Mouse (Mus musculus) 3134 (cell line): ENCODE results near the gene Naxd.
"Not testable (repeated sequence)": the region's sequence is repeated elsewhere in the genome, so short reads cannot be mapped to it uniquely, and the experiment has no call there.

Experiments used
- DNase-seq: peaks from one replicate; pipeline ENCODE4 v3.0.0-alpha.2; 2011; ENCODE audit warnings: low spot score; ENCODE audit not compliant: insufficient read length; ENCODE audit errors: extremely low read depth

Gene Naxd

DNA sequence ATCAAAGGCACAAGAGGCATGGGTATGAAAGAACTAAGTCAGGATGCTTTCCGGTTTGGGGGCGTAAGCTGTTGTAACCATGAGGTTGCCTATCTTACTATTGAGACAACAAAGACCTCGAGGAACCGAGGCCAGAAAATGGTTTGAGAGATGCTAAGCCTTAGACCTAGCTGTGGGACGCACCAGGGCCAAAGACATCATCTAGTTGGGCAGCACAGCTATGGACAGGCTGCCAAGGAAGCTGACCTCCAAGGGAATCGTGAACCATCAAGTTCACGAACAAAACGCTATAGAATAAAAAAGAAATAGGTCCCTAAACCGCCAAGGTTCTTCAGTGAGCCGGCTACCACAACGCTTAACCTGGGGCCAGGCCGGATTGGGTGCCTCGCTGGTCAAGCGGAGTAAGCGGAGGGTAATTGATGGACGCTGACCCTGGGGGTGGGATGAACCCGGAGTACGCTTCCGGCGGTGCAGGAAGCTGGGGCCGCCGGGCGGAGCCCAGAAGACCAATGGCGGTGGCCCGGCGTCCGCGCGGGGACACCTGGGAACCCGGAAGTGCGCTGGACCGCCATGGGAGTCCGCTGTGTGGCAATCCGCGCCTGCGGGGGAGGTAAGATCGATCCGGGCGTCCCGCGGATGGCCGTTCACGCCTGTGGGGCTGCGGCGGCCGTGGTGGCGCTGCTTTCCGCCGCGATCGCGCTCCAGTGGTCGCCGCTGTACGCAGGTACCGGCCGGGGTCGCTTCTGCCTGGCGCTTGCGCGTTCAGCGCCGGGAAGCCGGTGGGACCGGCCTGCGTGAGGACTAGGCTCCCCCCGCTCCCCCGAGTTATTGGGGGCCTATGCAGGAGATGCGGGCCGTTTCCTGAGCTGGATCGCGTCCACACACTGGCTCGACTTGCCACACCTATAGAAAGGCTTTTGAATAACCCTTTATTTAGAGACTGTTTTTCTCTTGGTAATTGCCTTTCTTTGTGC, at the start of gene Naxd:
Naxd (plus strand) TSS at position 490 of the 974 bp plus-strand sequence.
- DNase-seq: peak; percentile 93

- no peak for DNase-seq
These were observed 49.3 kb upstream of the Naxd start for GRCm38 (mm10) chr8:11447910-11448570.

GRCm38 (mm10) chr8:11450184-11451113, 46.9 kb upstream of the Naxd start:
- DNase-seq: no peak

DNA sequence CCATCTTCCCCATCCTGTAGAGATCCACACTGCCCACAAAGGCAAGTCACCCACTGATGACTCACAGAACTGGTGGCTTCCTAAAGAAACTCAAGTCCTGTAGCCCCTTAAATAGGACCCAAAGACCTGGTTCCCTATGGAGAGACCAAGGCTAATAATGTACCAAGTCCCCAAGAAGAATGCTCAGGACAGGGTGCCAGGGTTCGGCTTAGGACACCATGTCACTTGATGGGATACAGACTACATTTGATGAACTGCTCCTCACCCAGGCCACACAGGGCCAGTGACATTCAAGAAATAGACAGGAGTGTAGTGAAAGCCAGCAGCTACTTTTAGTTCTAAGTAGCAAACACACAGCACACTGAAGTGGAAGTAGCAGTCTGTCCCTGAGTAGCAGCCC, 45.2 kb upstream of the Naxd start:
- DNase-seq: no peak

GRCm38 (mm10) chr8:11452559-11452958, 44.7 kb upstream of the Naxd start:
- DNase-seq: no peak

DNA sequence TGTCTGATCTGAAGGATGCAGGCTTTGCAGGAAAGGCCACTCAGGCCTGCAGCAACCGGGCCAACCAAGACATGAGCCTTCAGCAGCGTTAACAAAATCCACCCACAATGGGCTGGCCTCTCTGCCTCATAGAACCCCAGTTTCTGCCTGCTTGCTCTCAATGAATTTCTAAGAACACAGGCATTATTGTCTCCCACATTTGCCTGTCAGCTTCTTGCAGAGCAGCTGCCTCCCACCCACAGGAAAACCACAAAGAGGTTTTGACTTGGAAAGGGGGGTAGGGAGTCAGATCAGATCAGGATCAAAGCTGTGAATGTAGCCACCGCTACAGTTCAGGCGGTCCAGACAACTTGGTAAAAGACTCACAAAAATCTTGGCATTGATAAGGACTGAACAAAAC, 44.3 kb upstream of the Naxd start:
- DNase-seq: no peak

- no peak for DNase-seq
These were observed 43.1 kb upstream of the Naxd start for GRCm38 (mm10) chr8:11454228-11454627.

GRCm38 (mm10) chr8:11457278-11457677, 40.0 kb upstream of the Naxd start:
- DNase-seq: no peak

DNA sequence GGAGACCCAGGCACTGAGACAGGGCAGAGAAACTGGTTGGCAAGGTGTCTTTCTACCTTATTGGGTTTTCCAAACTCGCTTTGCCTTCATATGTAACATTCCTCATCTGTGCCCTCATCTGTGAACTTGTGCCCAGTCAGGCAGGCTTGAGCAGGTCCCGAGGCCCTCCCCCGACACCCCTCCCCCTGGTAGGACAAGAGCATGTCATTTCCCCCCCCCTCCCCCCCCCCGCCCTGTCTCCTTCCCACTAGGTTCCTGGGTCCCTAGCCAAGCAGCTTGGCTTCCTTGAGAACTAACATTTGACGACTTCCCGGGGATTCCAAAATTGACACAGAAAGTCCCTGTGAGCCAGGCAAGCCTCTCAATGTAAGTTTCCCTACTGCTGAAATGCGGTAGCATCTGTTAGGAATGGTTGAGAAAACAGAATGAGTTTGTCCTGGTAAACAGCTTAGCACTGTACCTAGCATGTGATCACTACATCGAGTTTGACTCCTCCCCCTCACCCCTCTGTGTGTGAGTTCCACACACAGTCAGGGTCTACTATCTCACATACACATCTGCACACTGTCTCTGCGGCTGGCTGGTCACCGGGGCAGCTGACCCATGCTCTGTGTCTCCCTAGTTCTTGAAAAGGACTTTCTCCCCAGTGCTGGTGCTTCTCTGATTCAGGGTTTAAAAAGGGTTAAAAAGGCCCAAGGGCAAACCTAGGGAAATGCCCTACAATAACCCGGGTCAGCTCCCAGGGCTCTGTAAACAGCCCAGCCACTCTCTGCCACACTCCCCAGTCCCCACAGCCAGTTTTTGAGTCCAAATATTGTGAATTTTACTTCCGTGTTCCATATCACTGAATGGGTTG, 39.1 kb upstream of the Naxd start:
- DNase-seq: no peak

DNA sequence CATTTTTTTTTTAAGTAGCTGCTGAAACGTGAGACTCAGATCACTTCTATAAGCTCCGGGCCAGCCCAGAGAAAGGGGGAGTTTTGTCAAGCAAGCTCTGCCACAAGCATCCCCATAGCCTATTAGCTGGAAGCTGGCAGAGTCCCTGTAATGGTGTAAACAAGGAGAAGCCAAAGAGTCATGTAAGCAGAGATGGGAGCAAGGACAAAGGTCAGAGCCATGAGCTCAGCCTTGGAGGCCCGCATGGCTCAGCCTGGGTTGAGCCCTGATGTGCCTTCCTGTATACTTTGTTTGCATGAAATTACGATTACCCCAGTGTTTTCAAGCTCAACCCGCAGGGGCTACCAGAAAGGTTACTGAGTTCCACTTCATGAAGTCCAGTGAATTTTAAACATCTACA, 38.3 kb upstream of the Naxd start:
- no peak for DNase-seq

- no peak for DNase-seq
These were observed 36.4 kb upstream of the Naxd start for GRCm38 (mm10) chr8:11460934-11461333.

- no peak for DNase-seq
These were observed 35.5 kb upstream of the Naxd start for GRCm38 (mm10) chr8:11461847-11462246.

DNA sequence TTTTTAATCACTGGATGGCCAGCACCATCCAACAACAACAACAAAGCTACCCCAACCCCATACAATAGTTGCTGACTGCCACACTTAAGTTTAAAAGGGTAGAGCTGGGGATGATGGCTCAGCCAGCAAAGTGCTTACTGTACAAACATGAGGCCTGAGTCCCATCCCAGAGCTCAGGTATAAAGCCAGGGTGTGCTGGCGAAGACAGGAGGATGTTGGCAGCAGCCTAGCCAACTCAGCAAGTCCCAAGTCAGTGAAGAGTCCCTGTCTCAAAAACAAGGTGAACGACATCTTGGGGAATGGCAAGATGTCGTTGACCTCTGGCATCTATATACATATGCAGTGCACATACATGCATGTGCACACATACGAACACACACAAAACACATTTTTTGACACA, 34.7 kb upstream of the Naxd start:
- DNase-seq: no peak

GRCm38 (mm10) chr8:11463541-11463888, 33.8 kb upstream of the Naxd start:
- DNase-seq: no peak

- peak; percentile 55 for DNase-seq
These were observed 33.2 kb upstream of the Naxd start for GRCm38 (mm10) chr8:11463889-11464706.

DNA sequence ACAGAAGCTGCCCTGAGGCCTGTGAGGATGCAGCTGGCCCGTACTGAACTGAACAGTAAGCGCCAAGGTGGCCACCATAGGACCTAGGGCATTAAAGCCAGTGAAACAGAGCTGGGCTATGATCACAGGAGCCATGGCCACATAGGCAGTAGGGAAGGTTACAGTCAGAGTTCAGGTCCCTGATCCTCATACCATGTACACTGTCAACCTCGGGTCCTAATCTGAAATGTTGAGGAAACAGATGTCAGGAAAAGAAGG, 32.7 kb upstream of the Naxd start:
- no peak for DNase-seq

DNA sequence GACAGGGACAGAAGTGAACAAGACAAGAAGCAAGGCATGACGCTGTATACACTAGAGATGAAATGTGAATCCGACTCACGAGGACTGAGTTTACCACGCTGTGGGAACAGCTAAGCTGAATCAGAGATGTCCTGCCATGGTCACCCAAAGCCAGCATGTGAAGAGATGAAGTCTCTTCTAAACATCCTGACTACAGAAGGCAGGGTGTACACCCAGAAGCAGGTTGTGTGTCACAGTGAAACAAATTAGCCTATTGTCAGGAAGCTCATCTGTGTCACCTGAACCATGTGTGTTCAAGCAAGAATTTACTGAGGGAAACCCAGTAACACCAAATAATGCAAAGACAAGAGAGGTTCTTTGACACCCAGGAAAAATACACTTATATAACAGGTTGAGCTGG, 31.7 kb upstream of the Naxd start:
- no peak for DNase-seq

- DNase-seq: not testable (repeated sequence)
These were observed 30.8 kb upstream of the Naxd start for GRCm38 (mm10) chr8:11466528-11466927.

DNA sequence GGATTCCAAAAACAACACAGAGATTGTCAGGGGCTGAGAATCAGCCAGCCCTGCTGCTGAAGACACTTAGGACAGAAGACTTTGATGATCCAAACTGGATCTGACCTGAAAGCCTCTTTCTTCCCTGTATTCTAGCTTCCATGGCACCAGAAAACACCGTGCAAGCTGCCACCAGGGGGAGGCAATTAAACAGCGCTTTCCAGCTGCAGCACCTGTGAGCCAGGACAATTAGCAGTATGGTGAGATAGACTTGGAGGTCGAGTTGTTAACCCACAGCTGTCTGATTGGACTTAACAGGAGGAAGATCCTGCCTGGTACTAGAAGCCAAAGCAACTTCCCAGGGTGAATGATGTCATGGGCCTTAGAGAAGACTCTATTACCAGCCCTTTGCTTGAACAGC, 28.2 kb upstream of the Naxd start:
- DNase-seq: no peak
